Mouse (Mus musculus) hindbrain, postnatal 0 days (tissue): ENCODE measurements at regions not wholly inside any gene's neighbourhood (a gene's known extent, or its start where the extent isn't known, plus 50 kb on each side); places are given as distances from the start of the nearest gene placed in this dataset.

Experiments
- ATAC-seq: fragments of 200-750 bp; cut with Nextera tagmentation; 2 replicates; pipeline ENCODE4 v1.8.0; 2017; ENCODE audit warnings: mild to moderate bottlenecking, moderate TSS enrichment, moderate library complexity
- DNase-seq: peaks from one replicate; pipeline ENCODE4 v3.0.0-alpha.2; 2015; ENCODE audit warnings: low spot score
- H3K27ac ChIP-seq: fragments of 300-500 bp; sonication (generic); 2 replicates; pipeline ENCODE4 v1.5.1; 2014; ENCODE audit warnings: mild to moderate bottlenecking
- H3K27me3 ChIP-seq: fragments of 300-500 bp; sonication (generic); 2 replicates; pipeline ENCODE4 v1.6.1; 2014; ENCODE audit warnings: low read length, mixed read lengths; ENCODE audit not compliant: insufficient read depth
- H3K36me3 ChIP-seq: fragments of 300-500 bp; sonication (generic); 2 replicates; pipeline ENCODE4 v1.6.1; 2014; ENCODE audit warnings: low read length, mixed read lengths; ENCODE audit not compliant: insufficient read depth
- H3K4me1 ChIP-seq: fragments of 300-500 bp; sonication (generic); 2 replicates; pipeline ENCODE4 v1.6.1; 2014; ENCODE audit warnings: antibody characterized with exemption, low read length, mixed read lengths; ENCODE audit not compliant: insufficient read depth
- H3K4me2 ChIP-seq: fragments of 300-500 bp; sonication (generic); 2 replicates; pipeline ENCODE4 v1.6.1; 2014; ENCODE audit warnings: low read depth, mild to moderate bottlenecking, low read length, moderate library complexity, mixed read lengths
- H3K4me3 ChIP-seq: fragments of 300-500 bp; sonication (generic); 2 replicates; pipeline ENCODE4 v1.5.1; 2014; ENCODE audit warnings: low read length
- H3K9ac ChIP-seq: fragments of 300-500 bp; sonication (generic); replicated peaks from 2 replicates; pipeline ENCODE4 v1.6.1; 2014; ENCODE audit warnings: mild to moderate bottlenecking, low read length, moderate library complexity, mixed read lengths
- H3K9me3 ChIP-seq: fragments of 300-500 bp; sonication (generic); 2 replicates; pipeline ENCODE4 v1.6.1; 2016; ENCODE audit warnings: low read length, mixed read lengths
- CTCF ChIP-seq: IDR thresholded peaks from 2 replicates; pipeline ENCODE4 v1.5.1; 2016; ENCODE audit warnings: antibody characterized with exemption, control low read depth, low read depth
- WGBS: fragments of 180-500 bp; shearing (Covaris S2); extraction: QIAGEN DNeasy Blood & Tissue Kit; methylation state at CpG from one replicate; pipeline ENCODE4 v1.1.7; 2014; 5-methylcytosine and 5-hydroxymethylcytosine counted together

GRCm38 (mm10) chr12:65325347-65325746, 100.0 kb downstream of the Wdr20rt start:
- 69% methylated on average over 1 of the region's 1 CpGs for WGBS
- Histone ChIP-seq H3K36me3 (no peaks in the 10 kb centered on the region), H3K4me1 (no peaks in the 10 kb centered on the region), H3K9ac (no peak overlapping the region), H3K9me3 (no peaks in the 10 kb centered on the region), H3K27me3 (no peaks in the 10 kb centered on the region), H3K4me2 (no peak overlapping the region), H3K4me3 (no peak overlapping the region), H3K27ac (no peak overlapping the region)
- DNase-seq, result no peak
- TF ChIP-seq CTCF, result no peak
- ATAC-seq, result no peak

GRCm38 (mm10) chr12:65328532-65328931, 103.2 kb downstream of the Wdr20rt start:
- no peak for TF ChIP-seq CTCF
- DNase-seq, result no peak

GRCm38 (mm10) chr12:65329678-65330077, 104.4 kb downstream of the Wdr20rt start:
- no peak overlapping the region for H3K27ac ChIP-seq
- H3K4me1 ChIP-seq, result no peaks in the 10 kb centered on the region
- no peak overlapping the region for H3K4me2 ChIP-seq
- no peaks in the 10 kb centered on the region for H3K36me3 ChIP-seq
- no peaks in the 10 kb centered on the region for H3K9me3 ChIP-seq
- TF ChIP-seq CTCF, result no peak
- DNase-seq (no peak), ATAC-seq (no peak)
- no peak overlapping the region for H3K9ac ChIP-seq
- H3K4me3 ChIP-seq, result no peak overlapping the region
- H3K27me3 ChIP-seq, result no peaks in the 10 kb centered on the region

More at GRCm38 (mm10) chr12:65328532-65328931, 103.2 kb downstream of the Wdr20rt start:
- H3K4me2 ChIP-seq, result no peak overlapping the region
- no peak overlapping the region for H3K4me3 ChIP-seq
- H3K9ac ChIP-seq, result no peak overlapping the region
- no peak overlapping the region for H3K27ac ChIP-seq
- no peaks in the 10 kb centered on the region for H3K27me3 ChIP-seq
- no peaks in the 10 kb centered on the region for H3K9me3 ChIP-seq
- no peaks in the 10 kb centered on the region for H3K36me3 ChIP-seq
- WGBS, result 73% methylated on average over 5 of the region's 5 CpGs
- H3K4me1 ChIP-seq, result no peaks in the 10 kb centered on the region
- ATAC-seq, result no peak

GRCm38 (mm10) chr12:65340009-65340408, 114.7 kb downstream of the Wdr20rt start:
- H3K4me2 ChIP-seq, result no peak overlapping the region
- no peak overlapping the region for H3K9ac ChIP-seq
- no peak overlapping the region for H3K27ac ChIP-seq
- H3K36me3 ChIP-seq, result no peaks in the 10 kb centered on the region
- DNase-seq, result peak; percentile 5
- 54% methylated on average over 2 of the region's 2 CpGs for WGBS
- H3K27me3 ChIP-seq, result no peaks in the 10 kb centered on the region
- TF ChIP-seq CTCF, result no peak
- no peaks in the 10 kb centered on the region for H3K9me3 ChIP-seq
- no peak for ATAC-seq
- H3K4me3 ChIP-seq, result no peak overlapping the region
- no peaks in the 10 kb centered on the region for H3K4me1 ChIP-seq

- WGBS, result 61% methylated on average over 1 of the region's 1 CpGs
- Histone ChIP-seq H3K27me3 (no peaks in the 10 kb centered on the region), H3K27ac (no peak overlapping the region), H3K4me2 (no peak overlapping the region), H3K36me3 (no peaks in the 10 kb centered on the region), H3K4me1 (no peaks in the 10 kb centered on the region), H3K9ac (no peak overlapping the region), H3K9me3 (no peaks in the 10 kb centered on the region), H3K4me3 (no peak overlapping the region)
- no peak for TF ChIP-seq CTCF
- DNase-seq (no peak), ATAC-seq (no peak)
Measured at GRCm38 (mm10) chr12:65347251-65347650, 121.9 kb downstream of the Wdr20rt start.

GRCm38 (mm10) chr12:65349535-65349934, 124.2 kb downstream of the Wdr20rt start:
- no peak for TF ChIP-seq CTCF
- Histone ChIP-seq H3K27ac (no peak overlapping the region), H3K9me3 (no peaks in the 10 kb centered on the region), H3K36me3 (no peaks in the 10 kb centered on the region), H3K27me3 (no peaks in the 10 kb centered on the region), H3K9ac (no peak overlapping the region), H3K4me2 (no peak overlapping the region), H3K4me1 (no peaks in the 10 kb centered on the region), H3K4me3 (no peak overlapping the region)
- DNase-seq, result no peak
- no peak for ATAC-seq
- 73% methylated on average over 4 of the region's 4 CpGs for WGBS

GRCm38 (mm10) chr12:65364179-65364578, 138.9 kb downstream of the Wdr20rt start:
- Histone ChIP-seq H3K9ac (no peak overlapping the region), H3K36me3 (no peaks in the 10 kb centered on the region), H3K4me1 (no peaks in the 10 kb centered on the region), H3K4me2 (no peak overlapping the region), H3K27ac (no peak overlapping the region), H3K9me3 (no peaks in the 10 kb centered on the region), H3K27me3 (no peaks in the 10 kb centered on the region), H3K4me3 (no peak overlapping the region)
- ATAC-seq (no peak), DNase-seq (no peak)
- 69% methylated on average over 4 of the region's 4 CpGs for WGBS
- no peak for TF ChIP-seq CTCF
